Mouse (Mus musculus): ENCODE results near the gene Hnrnpl.

GRCm38 (mm10) chr7:28832137-28832536, 23.8 kb downstream of the Hnrnpl start:
- no peak; the same call in 1 of the 2 replicates for TF ChIP-seq POLR2A (IDR thresholded peaks at IDR 0.05; ENCODE audit: borderline replicate concordance, extremely low read depth, low read depth, low read length)
- no peak for TF ChIP-seq CTCF (IDR thresholded peaks at IDR 0.05; ENCODE audit: insufficient read depth, low read length)
